Comparison of ENCODE assay signal across 15 mouse cellular contexts in the genomic region with DNA sequence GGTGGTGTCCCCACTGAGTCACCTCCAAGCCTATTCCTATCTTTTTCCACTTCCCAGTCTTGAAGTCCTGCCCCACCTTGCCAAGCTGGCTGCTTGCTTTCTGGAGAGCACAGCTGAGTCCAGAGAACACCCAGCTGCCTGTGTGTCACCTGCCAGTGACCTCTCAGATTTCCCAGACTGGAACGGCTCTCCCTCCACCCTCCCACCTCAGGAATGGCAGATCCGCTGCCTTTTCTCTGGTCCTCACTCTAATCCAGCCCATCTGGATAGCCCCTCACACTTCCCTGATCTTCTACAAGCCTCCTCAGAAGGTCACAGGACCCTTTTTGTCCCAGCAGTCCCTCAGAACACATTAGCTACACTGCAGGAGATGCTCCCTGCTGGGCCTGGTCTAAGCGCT.
DNase-seq lines count a peak whose midpoint lies in the region; ATAC-seq lines count a peak whose summit lies in the region.
"Had no signal": no experiment of that assay in that cellular context is flagged by ENCODE, and none has a peak within 500 bp of the region (broad histone marks: within the 10 kb centered on the region; RNA-seq: fewer than 3 reads in every experiment).

No protein-coding gene starts in this region.

- peak overlapping the region; percentile 40 for H3K27ac ChIP-seq in forebrain, embryonic 10.5 days
- H3K27ac ChIP-seq in forebrain, embryonic 12.5 days: no peak overlapping the region
- no peak overlapping the region; the same call in 1 of the 2 replicates for H3K27ac ChIP-seq in neural tube, embryonic 15.5 days (replicated peaks)
- H3K27ac ChIP-seq in limb, embryonic 11.5 days (replicated peaks; ENCODE audit: low read depth, low read length): no peak overlapping the region
- H3K27ac ChIP-seq: hindbrain, embryonic 12.5 days; macrophage; neural tube, embryonic 13.5 days had no signal

- 1% methylated on average over 3 of the region's 3 CpGs for WGBS in forebrain, embryonic 10.5 days
- 9% methylated on average over 3 of the region's 3 CpGs for WGBS in forebrain, embryonic 12.5 days
- 13% methylated on average over 3 of the region's 3 CpGs for WGBS in neural tube, embryonic 15.5 days
- 4% methylated on average over 3 of the region's 3 CpGs for WGBS in limb, embryonic 11.5 days

- H3K4me3 ChIP-seq in forebrain, embryonic 10.5 days: no peak overlapping the region
- no peak overlapping the region for H3K4me3 ChIP-seq in forebrain, embryonic 12.5 days (replicated peaks)
- no peak overlapping the region for H3K4me3 ChIP-seq in neural tube, embryonic 15.5 days (replicated peaks)
- no peak overlapping the region for H3K4me3 ChIP-seq in limb, embryonic 11.5 days (ENCODE audit: low read depth, low read length)
- H3K4me3 ChIP-seq: hindbrain, embryonic 12.5 days; neural tube, embryonic 13.5 days had no signal

- peaks cover 46% of the 10 kb centered on the region for H3K4me1 ChIP-seq in forebrain, embryonic 10.5 days
- H3K4me1 ChIP-seq in forebrain, embryonic 12.5 days: peaks cover 22% of the 10 kb centered on the region
- peaks cover 22% of the 10 kb centered on the region for H3K4me1 ChIP-seq in neural tube, embryonic 15.5 days
- H3K4me1 ChIP-seq in limb, embryonic 11.5 days (ENCODE audit: control insufficient read depth, insufficient read depth, low read length): no peaks in the 10 kb centered on the region; the same call in 1 of the 2 replicates

- DNase-seq in forebrain, embryonic 10.5 days (ENCODE audit: extremely low spot score, low spot score): peak; percentile 43
- peak; percentile 40 for DNase-seq in neural tube, embryonic 10.5 days (ENCODE audit: extremely low spot score, low spot score)
- peak; percentile 44 for DNase-seq in limb, embryonic 11.5 days (ENCODE audit: low spot score)
- no peak for DNase-seq in cerebellum, postnatal 10 days
- no peak for DNase-seq in layer of hippocampus, postnatal 36 days
- no peak for DNase-seq in frontal cortex, adult 2 months (ENCODE audit: extremely low spot score in 1 of 2, low spot score in 1 of 2)
- DNase-seq: adrenal gland, adult 2 months; cerebellum, adult 11 months; kidney, postnatal 10 days; left cerebral cortex, postnatal 4 days had no signal

- no peak for ATAC-seq in forebrain, embryonic 12.5 days (ENCODE audit: low FRiP score)
- no peak for ATAC-seq in neural tube, embryonic 15.5 days (ENCODE audit: low FRiP score)
- ATAC-seq in limb, embryonic 11.5 days (ENCODE audit: insufficient number of reproducible peaks, low FRiP score, low TSS enrichment, low read depth): no peak

- H3K9me3 ChIP-seq in forebrain, embryonic 10.5 days: no peaks in the 10 kb centered on the region; the same call in 1 of the 2 replicates
- H3K9me3 ChIP-seq in forebrain, embryonic 12.5 days: no peaks in the 10 kb centered on the region
- H3K9me3 ChIP-seq in neural tube, embryonic 15.5 days (replicated peaks): no peaks in the 10 kb centered on the region
- no peaks in the 10 kb centered on the region for H3K9me3 ChIP-seq in limb, embryonic 11.5 days (ENCODE audit: control insufficient read depth, low read length)
- H3K9me3 ChIP-seq: hindbrain, embryonic 12.5 days had no signal

- no peak overlapping the region for H3K9ac ChIP-seq in forebrain, embryonic 12.5 days
- H3K9ac ChIP-seq in neural tube, embryonic 15.5 days (replicated peaks): no peak overlapping the region
- H3K9ac ChIP-seq in limb, embryonic 11.5 days (ENCODE audit: low read length): no peak overlapping the region
- H3K9ac ChIP-seq: hindbrain, embryonic 12.5 days; neural tube, embryonic 13.5 days had no signal

- H3K36me3 ChIP-seq in forebrain, embryonic 10.5 days (replicated peaks): no peaks in the 10 kb centered on the region
- H3K36me3 ChIP-seq in forebrain, embryonic 12.5 days (replicated peaks): no peaks in the 10 kb centered on the region
- H3K36me3 ChIP-seq in neural tube, embryonic 15.5 days: no peaks in the 10 kb centered on the region
- no peaks in the 10 kb centered on the region for H3K36me3 ChIP-seq in limb, embryonic 11.5 days (ENCODE audit: control insufficient read depth, insufficient read depth, low read length)
- H3K36me3 ChIP-seq: hindbrain, embryonic 12.5 days; neural tube, embryonic 13.5 days had no signal

- no peak overlapping the region for H3K4me2 ChIP-seq in forebrain, embryonic 12.5 days
- no peak overlapping the region for H3K4me2 ChIP-seq in neural tube, embryonic 15.5 days
- no peak overlapping the region for H3K4me2 ChIP-seq in limb, embryonic 11.5 days (ENCODE audit: low read depth, severe bottlenecking)
- H3K4me2 ChIP-seq: hindbrain, embryonic 12.5 days; neural tube, embryonic 13.5 days had no signal

- H3K27me3 ChIP-seq in forebrain, embryonic 10.5 days (ENCODE audit: poor library complexity, severe bottlenecking): peaks cover 32% of the 10 kb centered on the region
- peaks cover 26% of the 10 kb centered on the region for H3K27me3 ChIP-seq in forebrain, embryonic 12.5 days
- no peaks in the 10 kb centered on the region for H3K27me3 ChIP-seq in neural tube, embryonic 15.5 days (replicated peaks)
- peaks cover 4% of the 10 kb centered on the region; the same call in 1 of the 2 replicates for H3K27me3 ChIP-seq in limb, embryonic 11.5 days (ENCODE audit: control insufficient read depth, insufficient read depth, low read length)
- H3K27me3 ChIP-seq: neural tube, embryonic 13.5 days had no signal

Comparison
In these comparisons a context has a peak if more than half of its experiments do, and no peak if none do; other contexts are left out.
1. DNase-seq: peak in forebrain, embryonic 10.5 days (single experiment), neural tube, embryonic 10.5 days (single experiment) and limb, embryonic 11.5 days (single experiment); none in cerebellum, postnatal 10 days (0 of 2), layer of hippocampus, postnatal 36 days (0 of 2) and frontal cortex, adult 2 months (0 of 2).